Mouse (Mus musculus) liver, embryonic 11.5 days (tissue): Measurements from ENCODE around the gene Smtn. TPM values are rescaled to one million over a fixed set of nuclear protein-coding genes. Genes with fewer than 3 reads are reported as not detected.

Experiments used
- ATAC-seq: fragments of 200-750 bp; cut with Nextera tagmentation; replicated peaks from 2 replicates; pipeline ENCODE4 v1.8.0; 2017; ENCODE audit warnings: moderate number of reproducible peaks, mild to moderate bottlenecking, moderate TSS enrichment, moderate library complexity; ENCODE audit not compliant: low FRiP score
- DNase-seq: peaks from one replicate; pipeline ENCODE4 v3.0.0-alpha.2; 2017; ENCODE audit warnings: low spot score
- H3K27ac ChIP-seq: fragments of 300-500 bp; sonication (generic); 2 replicates; pipeline ENCODE4 v1.5.1; 2014; ENCODE audit warnings: mild to moderate bottlenecking, low read depth, low read length, control low read depth
- H3K27me3 ChIP-seq: fragments of 300-500 bp; sonication (generic); replicated peaks from 2 replicates; pipeline ENCODE4 v1.6.1; 2014; ENCODE audit warnings: low read length, mixed read lengths; ENCODE audit not compliant: control insufficient read depth, insufficient read depth
- H3K36me3 ChIP-seq: fragments of 300-500 bp; sonication (generic); 2 replicates; pipeline ENCODE4 v1.6.1; 2014; ENCODE audit warnings: mild to moderate bottlenecking, low read length, moderate library complexity, mixed read lengths; ENCODE audit not compliant: control insufficient read depth, insufficient read depth
- H3K4me1 ChIP-seq: fragments of 300-500 bp; sonication (generic); replicated peaks from 2 replicates; pipeline ENCODE4 v1.6.1; 2014; ENCODE audit warnings: low read length, mixed read lengths; ENCODE audit not compliant: control insufficient read depth, insufficient read depth
- H3K4me2 ChIP-seq: fragments of 300-500 bp; sonication (generic); 2 replicates; pipeline ENCODE4 v1.6.1; 2014; ENCODE audit warnings: mild to moderate bottlenecking, control low read depth, moderate library complexity
- H3K4me3 ChIP-seq: fragments of 300-500 bp; sonication (generic); 2 replicates; pipeline ENCODE4 v1.5.1; 2014; ENCODE audit warnings: low read depth, low read length, control low read depth
- H3K9ac ChIP-seq: fragments of 300-500 bp; sonication (generic); 2 replicates; pipeline ENCODE4 v1.6.1; 2014; ENCODE audit warnings: low read depth, low read length, control low read depth
- H3K9me3 ChIP-seq: fragments of 300-500 bp; sonication (generic); 2 replicates; pipeline ENCODE4 v1.6.1; 2016; ENCODE audit warnings: low read length, inconsistent platforms, mixed read lengths; ENCODE audit not compliant: control insufficient read depth
- WGBS: fragments of 180-500 bp; shearing (Covaris S2); extraction: QIAGEN DNeasy Blood & Tissue Kit; methylation state at CpG from one replicate; pipeline ENCODE4 v1.1.7; 2014; 5-methylcytosine and 5-hydroxymethylcytosine counted together
- polyA plus RNA-seq: library from polyadenylated mRNA; unstranded; fragments of >200 nt; fragmentation: Nextera tagmentation; extraction: Ambion mirVana; gene quantifications from 2 replicates; pipeline ENCODE4 v1.2.1, GENCODE M21; 2014

Gene Smtn
- polyA plus RNA-seq, 1 experiment from 2014 or later: 29.3 TPM

- whole genome bisulfite sequencing: 88% methylated on average over 8 of the region's 8 CpGs
- H3K4me2 ChIP-seq: no peak overlapping the region
- H3K36me3 ChIP-seq: peaks cover 24% of the 10 kb centered on the region
- H3K4me1 ChIP-seq: no peaks in the 10 kb centered on the region
- DNase-seq: no peak
- H3K27ac ChIP-seq: no peak overlapping the region
- no peak for ATAC-seq
- no peak overlapping the region for H3K4me3 ChIP-seq
- H3K27me3 ChIP-seq: no peaks in the 10 kb centered on the region
- no peak overlapping the region for H3K9ac ChIP-seq
- no peaks in the 10 kb centered on the region for H3K9me3 ChIP-seq
Observed at GRCm38 (mm10) chr11:3527766-3528165, 12.6 kb downstream of the Smtn start.

GRCm38 (mm10) chr11:3526979-3527738 is 13.3 kb downstream of the Smtn start:
- Histone ChIP-seq H3K4me3 (no peak overlapping the region), H3K27ac (no peak overlapping the region), H3K4me1 (no peaks in the 10 kb centered on the region), H3K27me3 (no peaks in the 10 kb centered on the region), H3K9me3 (no peaks in the 10 kb centered on the region), H3K36me3 (peaks cover 26% of the 10 kb centered on the region), H3K9ac (no peak overlapping the region), H3K4me2 (no peak overlapping the region)
- DNase-seq (no peak), ATAC-seq (no peak)
- 86% methylated on average over 24 of the region's 24 CpGs for WGBS

GRCm38 (mm10) chr11:3526207-3526606 is 14.2 kb downstream of the Smtn start:
- H3K9me3 ChIP-seq: no peaks in the 10 kb centered on the region
- no peaks in the 10 kb centered on the region for H3K27me3 ChIP-seq
- H3K36me3 ChIP-seq: peaks cover 33% of the 10 kb centered on the region
- no peak overlapping the region for H3K4me2 ChIP-seq
- no peak overlapping the region for H3K27ac ChIP-seq
- no peak overlapping the region for H3K9ac ChIP-seq
- H3K4me1 ChIP-seq: no peaks in the 10 kb centered on the region
- H3K4me3 ChIP-seq: no peak overlapping the region
- ATAC-seq (no peak), DNase-seq (no peak)
- 86% methylated on average over 9 of the region's 9 CpGs for WGBS

- Histone ChIP-seq H3K9ac (no peak overlapping the region), H3K27me3 (no peaks in the 10 kb centered on the region), H3K27ac (no peak overlapping the region), H3K4me1 (no peaks in the 10 kb centered on the region), H3K4me3 (no peak overlapping the region), H3K9me3 (no peaks in the 10 kb centered on the region), H3K36me3 (peaks cover 34% of the 10 kb centered on the region), H3K4me2 (no peak overlapping the region)
- DNase-seq (no peak), ATAC-seq (no peak)
- WGBS: 81% methylated on average over 4 of the region's 4 CpGs
Observed at GRCm38 (mm10) chr11:3525560-3525959, 14.9 kb downstream of the Smtn start.

- H3K36me3 ChIP-seq: peaks cover 27% of the 10 kb centered on the region
- H3K27me3 ChIP-seq: no peaks in the 10 kb centered on the region
- DNase-seq (no peak), ATAC-seq (no peak)
- no peaks in the 10 kb centered on the region for H3K4me1 ChIP-seq
- H3K9me3 ChIP-seq: no peaks in the 10 kb centered on the region
- H3K27ac ChIP-seq: no peak overlapping the region
- no peak overlapping the region for H3K4me3 ChIP-seq
- WGBS: 86% methylated on average over 7 of the region's 7 CpGs
- H3K9ac ChIP-seq: no peak overlapping the region
- H3K4me2 ChIP-seq: no peak overlapping the region
Observed at GRCm38 (mm10) chr11:3523840-3524582, 16.4 kb downstream of the Smtn start.

- Histone ChIP-seq H3K4me3 (no peak overlapping the region), H3K4me1 (peaks cover 2% of the 10 kb centered on the region; the same call in 1 of the 2 replicates), H3K36me3 (peaks cover 24% of the 10 kb centered on the region), H3K4me2 (no peak overlapping the region), H3K27me3 (peaks cover 9% of the 10 kb centered on the region), H3K9ac (no peak overlapping the region), H3K9me3 (no peaks in the 10 kb centered on the region), H3K27ac (no peak overlapping the region)
- 88% methylated on average over 17 of the region's 17 CpGs for WGBS
- ATAC-seq (no peak), DNase-seq (no peak)
Observed at GRCm38 (mm10) chr11:3522285-3523000, 18.0 kb downstream of the Smtn start.

- DNase-seq (no peak), ATAC-seq (no peak)
Observed at GRCm38 (mm10) chr11:3521339-3522224, 18.8 kb downstream of the Smtn start.

GRCm38 (mm10) chr11:3520919-3521318 is 19.5 kb downstream of the Smtn start:
- 80% methylated on average over 14 of the region's 14 CpGs for WGBS
- Histone ChIP-seq H3K36me3 (peaks cover 21% of the 10 kb centered on the region), H3K4me2 (no peak overlapping the region), H3K9ac (no peak overlapping the region), H3K27ac (no peak overlapping the region), H3K9me3 (no peaks in the 10 kb centered on the region), H3K4me1 (peaks cover 8% of the 10 kb centered on the region), H3K4me3 (no peak overlapping the region), H3K27me3 (peaks cover 24% of the 10 kb centered on the region)
- DNase-seq: no peak
- ATAC-seq: no peak

More at GRCm38 (mm10) chr11:3521339-3522224, 18.8 kb downstream of the Smtn start:
- peaks cover 8% of the 10 kb centered on the region for H3K4me1 ChIP-seq
- no peak overlapping the region for H3K4me2 ChIP-seq
- H3K36me3 ChIP-seq: peaks cover 23% of the 10 kb centered on the region
- WGBS: 86% methylated on average over 23 of the region's 23 CpGs
- no peak overlapping the region for H3K9ac ChIP-seq
- peaks cover 18% of the 10 kb centered on the region for H3K27me3 ChIP-seq
- no peak overlapping the region for H3K4me3 ChIP-seq
- no peak overlapping the region for H3K27ac ChIP-seq
- no peaks in the 10 kb centered on the region for H3K9me3 ChIP-seq
